Mouse (Mus musculus) skeletal muscle tissue, postnatal 0 days (tissue): ENCODE data around the gene Fzd1. TPM values are rescaled to one million over a fixed set of nuclear protein-coding genes. Genes with fewer than 3 reads are reported as not detected.

ENCODE experiments used
- microRNA-seq, 2 experiments: library from miRNA; unstranded; fragments of <30 nt; microRNA quantifications; one replicate each; pipeline ENCODE4; 2016
- polyA plus RNA-seq: library from polyadenylated mRNA; unstranded; fragments of >200 nt; fragmentation: Nextera tagmentation; extraction: Ambion mirVana; gene quantifications from 2 replicates; pipeline ENCODE4 v1.2.1, GENCODE M21; 2015

The Fzd1 gene
- polyA plus RNA-seq = 2.8 and 4.7 TPM in 2 replicates

GRCm38 (mm10) chr5:4757902-4758301, at the start of gene Fzd1:
Fzd1 (minus strand) TSS chr5:4758035.

Small RNAs within 50 kb of the gene (microRNA-seq; reads per million reads assigned to microRNA genes)
- gene Gm44483 = 0 reads per million in 2 experiments
